Mouse (Mus musculus) ES-Bruce4 (cell line): ENCODE data around the gene Gm29666.

ENCODE experiments used
- CTCF ChIP-seq: IDR thresholded peaks from one replicate; pipeline ENCODE4 v1.8.1; 2011; ENCODE audit warnings: low read depth, low read length
- POLR2A ChIP-seq: IDR thresholded peaks from one replicate; pipeline ENCODE4 v1.8.1; 2011; ENCODE audit warnings: low read length; ENCODE audit not compliant: insufficient read depth

DNA sequence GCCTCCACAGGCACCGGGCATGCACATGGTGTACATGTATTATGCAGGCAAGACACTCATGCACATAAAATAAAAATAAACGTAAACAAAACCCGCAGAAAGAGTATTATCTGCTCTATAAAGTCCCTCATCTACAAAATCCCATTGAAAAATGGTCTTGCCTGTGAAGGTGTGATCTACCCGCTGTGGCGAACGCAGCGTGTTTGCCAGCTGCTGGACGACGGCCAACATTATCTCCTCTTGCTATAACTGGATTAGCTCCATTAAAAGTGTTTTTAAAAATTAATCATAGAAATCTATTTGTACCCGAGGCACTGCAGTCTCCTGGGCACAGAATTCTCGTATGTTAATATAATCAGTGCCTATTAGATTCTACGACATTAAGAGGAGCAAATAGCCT, 31.8 kb downstream of the Gm29666 start:
- no peak for TF ChIP-seq POLR2A
- no peak for TF ChIP-seq CTCF
